Mouse (Mus musculus) kidney, adult 2 months (tissue): ENCODE results near the gene Cnot1.

Experiments used
- CTCF ChIP-seq: fragments of 200-500 bp; conservative IDR thresholded peaks from 2 replicates; pipeline ENCODE4 v1.5.1; 2011; ENCODE audit warnings: low read depth, mild to moderate bottlenecking, control low read depth, low read length, moderate library complexity, mixed read lengths; ENCODE audit not compliant: insufficient read depth, insufficient read length
- POLR2A ChIP-seq: fragments of 200-500 bp; IDR thresholded peaks from one replicate; pipeline ENCODE4 v1.6.1; 2011; ENCODE audit warnings: low read depth, low read length, control low read depth

DNA sequence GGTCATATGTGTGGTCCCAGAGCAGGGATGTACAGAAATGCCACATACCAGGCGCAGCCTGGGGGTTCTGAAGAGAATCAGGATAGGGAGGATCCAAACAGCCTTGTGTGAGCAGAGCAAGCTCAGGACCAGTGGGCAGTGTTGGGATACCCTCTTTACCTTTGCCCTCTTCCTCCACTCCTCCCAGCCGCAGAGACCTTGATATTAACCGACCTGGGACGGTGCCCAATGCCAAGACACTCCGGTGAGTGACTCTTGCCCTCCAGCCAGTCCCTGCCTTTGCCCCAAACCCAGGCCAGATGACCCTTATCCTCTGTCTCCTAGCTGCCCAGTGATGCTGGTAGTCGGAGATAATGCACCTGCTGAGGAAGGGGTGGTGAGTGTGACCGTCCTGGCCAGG is 97.7 kb downstream of the Cnot1 start:
- TF ChIP-seq CTCF (no peak), POLR2A (no peak)
